Mouse (Mus musculus) stomach, postnatal 0 days (tissue): ENCODE measurements at regions not wholly inside any gene's neighbourhood (a gene's known extent, or its start where the extent isn't known, plus 50 kb on each side); places are given as distances from the start of the nearest gene placed in this dataset.

ENCODE experiments used
- CTCF ChIP-seq: IDR thresholded peaks from 2 replicates; pipeline ENCODE4 v1.5.1; 2016; ENCODE audit warnings: antibody characterized with exemption, low read depth, mild to moderate bottlenecking, moderate library complexity
- EP300 ChIP-seq: optimal IDR thresholded peaks from 2 replicates; pipeline ENCODE3; 2016; ENCODE audit warnings: antibody characterized with exemption

DNA sequence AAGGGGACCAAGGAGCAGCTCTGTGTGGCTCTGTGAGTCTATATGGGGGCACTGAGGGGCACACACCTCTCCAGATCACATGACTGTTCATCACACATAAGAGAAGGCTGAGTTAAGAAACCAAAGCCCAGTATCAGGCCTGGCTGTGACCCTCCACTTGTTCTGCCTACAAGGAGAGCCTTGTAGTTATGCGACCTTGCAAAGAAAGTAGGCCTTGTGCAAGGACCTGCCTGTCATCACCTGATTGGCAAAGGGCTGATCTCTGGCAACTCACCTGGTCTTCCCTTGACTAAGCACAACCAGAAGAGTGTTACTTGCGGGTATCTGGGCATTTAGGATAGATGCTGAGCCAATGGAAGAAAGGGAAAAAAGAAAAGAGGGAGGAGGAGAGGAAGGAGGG, 107.7 kb upstream of the Tcerg1l start:
- TF ChIP-seq CTCF (no peak), EP300 (no peak)
